Mouse (Mus musculus) left cerebral cortex, adult 18-20 months (tissue): Measurements from ENCODE around the gene Fbxl17. TPM values are rescaled to one million over a fixed set of nuclear protein-coding genes. Genes with fewer than 3 reads are reported as not detected.
A peak's percentile ranks its signal among the peaks of the same experiment; 100 is the strongest.

Experiments
- DNase-seq, 2 experiments: peaks; one replicate each; pipeline ENCODE4 v3.0.0; 2021 to 2022; ENCODE audit warnings: low spot score in 2 of 2, mixed read lengths in 1 of 2
- total RNA-seq, 2 experiments: library from RNA; stranded (reverse); gene quantifications; 2 replicates each; pipeline ENCODE4 v1.2.3; 2021

The Fbxl17 gene
- total RNA-seq, 2 experiments from 2014 or later = 58.2 to 62.9 TPM

DNA sequence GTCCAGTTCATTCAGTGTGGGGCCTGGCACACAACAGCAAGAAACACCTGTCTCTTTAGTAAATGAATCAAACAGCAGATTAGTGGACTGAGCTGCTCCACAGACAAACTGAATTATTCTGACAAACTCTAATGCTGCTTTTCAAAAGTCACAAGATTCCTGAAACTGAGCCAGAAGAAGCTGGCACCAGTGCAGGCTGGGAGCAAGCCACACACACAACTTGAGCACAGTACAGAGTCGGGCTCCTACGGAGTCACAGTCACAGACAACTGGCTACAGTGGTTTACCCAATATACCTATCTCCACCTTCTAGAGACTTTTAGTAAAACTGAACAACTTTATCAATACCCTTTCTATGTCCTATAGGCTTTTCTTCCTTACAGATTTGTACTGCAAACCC is 94.8 kb downstream of the Fbxl17 start:
- no peak for DNase-seq

DNA sequence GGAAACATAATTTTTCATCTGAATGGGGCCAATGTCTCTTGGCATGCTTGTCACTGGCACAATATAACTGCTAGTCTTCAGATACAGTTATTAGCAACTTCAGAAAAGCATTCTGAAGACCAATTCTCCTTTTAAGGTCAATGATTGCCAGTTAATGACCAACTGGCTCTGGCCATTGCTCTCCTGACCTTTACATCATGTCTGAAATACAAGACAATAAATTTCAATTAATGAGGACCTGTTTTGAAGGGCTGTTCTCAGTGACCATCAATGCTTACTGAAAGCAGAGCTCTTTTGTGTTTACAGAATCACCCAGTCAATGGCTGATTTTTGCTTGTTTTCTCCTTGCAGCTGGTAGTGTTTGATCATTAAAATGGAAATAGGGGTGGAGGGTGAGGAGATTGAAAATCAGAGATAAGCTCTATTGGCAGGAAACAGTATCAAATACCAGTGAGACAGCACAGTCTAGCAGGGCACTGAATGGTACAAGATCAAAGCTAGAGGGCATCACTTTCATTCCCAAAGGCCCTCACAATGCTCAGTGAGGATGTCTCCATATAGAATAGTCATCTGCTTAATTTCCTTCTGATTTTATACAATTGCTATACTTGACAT is 95.9 kb downstream of the Fbxl17 start:
- no peak for DNase-seq

DNA sequence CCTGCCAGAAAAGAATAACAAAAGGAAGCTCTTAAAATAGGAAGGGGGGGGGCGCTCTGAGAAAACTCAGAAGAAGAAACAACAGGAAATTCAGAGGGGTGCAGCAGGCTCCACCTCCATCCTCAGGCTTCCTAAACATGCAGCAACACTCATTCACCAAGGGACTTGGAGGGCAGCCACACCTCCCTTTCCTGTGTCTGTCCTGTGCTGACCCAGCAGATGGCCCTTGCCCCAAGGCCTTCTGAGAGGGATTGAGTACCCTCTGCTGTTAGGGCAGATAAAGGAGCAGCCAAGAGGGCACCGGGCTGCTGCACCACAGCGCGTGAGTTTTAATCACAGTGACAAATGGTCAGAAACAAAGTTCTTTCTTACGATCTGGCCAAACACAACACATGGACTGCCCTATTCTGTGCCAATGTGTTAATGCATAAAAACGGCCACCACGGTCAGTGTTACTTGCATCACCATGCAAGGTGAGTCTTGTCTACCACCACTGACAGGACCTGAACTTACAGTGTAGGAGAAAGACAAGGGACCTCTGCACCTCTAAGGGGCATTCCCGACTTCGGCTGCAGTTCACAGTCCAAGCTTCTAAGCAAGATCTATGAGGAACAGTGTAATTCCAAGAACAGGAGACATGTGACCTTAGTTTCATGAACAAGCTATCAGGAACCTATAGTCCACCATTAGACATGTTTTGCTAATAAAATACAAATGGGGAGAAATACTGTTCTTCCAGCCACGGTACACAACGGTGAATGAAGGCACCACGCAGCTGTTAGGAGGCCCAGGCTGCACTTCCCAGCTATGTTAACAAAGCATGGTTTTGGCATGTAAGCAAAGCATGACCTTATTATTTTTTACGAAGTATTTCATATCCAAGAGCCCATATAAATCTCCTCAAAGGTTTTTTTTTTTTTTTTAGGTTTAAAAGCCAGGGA is 96.8 kb downstream of the Fbxl17 start:
- no peak for DNase-seq

DNA sequence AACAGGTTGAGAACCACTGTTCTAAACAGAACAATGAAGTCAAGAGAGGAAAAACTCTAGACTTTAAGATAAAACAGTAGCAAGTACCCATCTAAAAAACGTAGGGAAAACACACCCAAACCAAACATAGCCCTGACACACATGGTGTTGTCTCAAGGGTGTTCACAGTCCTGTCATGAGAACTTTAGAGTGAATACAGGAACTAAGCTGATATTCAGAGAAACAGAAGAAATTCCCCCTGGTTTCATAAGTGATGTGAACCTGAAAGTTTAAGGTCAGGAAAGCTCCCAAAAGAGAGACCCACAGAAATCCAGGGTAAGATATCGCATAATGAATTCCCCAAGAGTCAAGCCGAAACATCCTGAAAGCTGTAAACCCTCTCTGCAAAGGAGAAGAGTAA is 97.6 kb downstream of the Fbxl17 start:
- no peak for DNase-seq

DNA sequence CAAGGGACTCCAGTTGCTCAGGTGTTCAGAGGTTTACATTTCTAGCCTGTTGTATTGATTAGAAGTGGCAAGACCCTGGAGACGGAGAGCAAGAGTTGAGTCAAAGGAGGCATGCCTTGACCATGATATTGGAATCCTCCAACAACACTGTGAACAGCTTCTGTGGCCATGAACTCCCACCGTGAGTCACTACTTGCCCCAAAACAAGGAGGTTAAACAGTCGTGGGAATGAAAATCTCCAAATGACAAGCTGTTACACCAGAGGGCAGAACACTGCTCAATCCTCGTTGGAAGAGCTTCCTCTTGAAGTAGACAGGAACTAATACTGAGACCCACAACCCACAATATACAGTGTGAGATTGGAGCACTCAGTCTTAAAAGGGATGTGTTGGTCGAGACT is 99.2 kb downstream of the Fbxl17 start:
- no peak for DNase-seq

DNA sequence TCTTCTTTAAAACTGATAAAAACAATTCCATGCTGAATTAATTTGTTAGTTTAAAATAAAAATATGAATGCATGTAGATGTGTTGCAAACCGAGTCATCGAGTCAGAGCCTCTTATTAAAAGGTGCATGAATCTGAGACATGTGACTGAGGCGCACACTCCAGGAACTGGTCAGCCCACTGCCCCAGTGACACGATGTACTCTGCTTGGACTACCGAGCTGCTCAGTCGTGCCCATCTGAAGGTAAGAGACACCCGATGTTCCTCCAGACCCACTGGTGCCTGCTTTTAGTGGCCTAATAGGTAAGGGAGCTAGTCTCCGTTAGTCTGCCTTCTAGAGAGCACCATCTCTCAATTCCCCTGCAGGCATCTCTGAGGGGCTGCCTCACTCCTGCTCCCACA is 100.0 kb downstream of the Fbxl17 start:
- no peak for DNase-seq

DNA sequence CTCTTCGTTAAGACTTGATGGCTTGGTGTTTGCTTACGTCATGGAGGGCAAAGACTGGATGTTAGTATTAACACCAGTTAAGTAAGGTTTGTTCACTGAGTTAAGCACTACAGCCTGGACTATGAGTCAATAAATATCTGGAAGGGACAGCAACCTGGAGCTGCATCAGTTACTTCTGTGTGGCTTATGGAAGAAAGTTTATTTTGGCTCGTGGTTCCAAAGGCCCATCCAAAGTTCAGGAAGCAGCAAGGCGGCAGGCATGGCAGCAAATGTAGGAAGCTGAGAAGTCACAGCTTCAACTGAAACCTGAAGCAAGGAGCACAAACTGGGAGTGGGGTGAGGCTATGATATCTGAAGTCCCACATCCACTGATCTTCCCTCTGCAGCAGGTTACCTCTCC is 108.3 kb downstream of the Fbxl17 start:
- no peak for DNase-seq

DNA sequence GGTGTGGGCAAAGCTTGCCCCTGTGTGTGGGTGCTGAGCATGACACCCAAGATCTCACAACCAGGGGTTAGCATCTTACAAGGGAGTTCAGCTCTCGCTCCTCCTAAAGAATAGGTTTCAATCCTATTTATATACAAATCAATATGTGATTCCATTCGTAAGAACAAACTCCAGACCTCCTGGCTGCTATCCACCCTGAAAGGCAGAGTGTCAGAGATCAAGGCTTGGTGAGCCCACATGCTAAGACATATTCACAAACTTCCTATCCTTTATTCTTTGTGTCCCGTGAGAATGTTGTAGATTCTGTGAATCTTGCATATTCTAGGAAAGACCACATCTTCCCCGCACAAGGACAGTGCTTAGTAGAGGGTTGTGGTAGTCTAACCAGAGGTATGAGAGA is 108.9 kb downstream of the Fbxl17 start:
- DNase-seq = no peak

DNA sequence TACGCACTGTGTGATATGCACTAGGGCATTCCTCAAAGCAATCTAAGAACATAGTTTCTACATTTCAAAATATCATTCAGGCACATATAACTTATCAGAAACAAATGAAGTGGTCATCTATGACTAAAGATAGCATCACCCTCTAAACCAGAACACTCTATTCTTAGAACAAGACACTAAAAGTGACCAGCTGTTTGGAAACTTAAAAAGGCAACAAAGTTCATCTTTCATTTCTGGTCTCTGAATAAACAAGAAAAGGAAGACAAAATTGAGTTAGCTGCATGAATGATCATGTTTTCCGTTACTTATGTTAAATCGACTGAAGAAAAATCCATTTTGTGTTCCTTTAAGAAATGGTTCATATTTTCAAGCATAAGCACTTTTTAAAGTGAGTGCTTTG is 128.8 kb downstream of the Fbxl17 start:
- no peak for DNase-seq

DNA sequence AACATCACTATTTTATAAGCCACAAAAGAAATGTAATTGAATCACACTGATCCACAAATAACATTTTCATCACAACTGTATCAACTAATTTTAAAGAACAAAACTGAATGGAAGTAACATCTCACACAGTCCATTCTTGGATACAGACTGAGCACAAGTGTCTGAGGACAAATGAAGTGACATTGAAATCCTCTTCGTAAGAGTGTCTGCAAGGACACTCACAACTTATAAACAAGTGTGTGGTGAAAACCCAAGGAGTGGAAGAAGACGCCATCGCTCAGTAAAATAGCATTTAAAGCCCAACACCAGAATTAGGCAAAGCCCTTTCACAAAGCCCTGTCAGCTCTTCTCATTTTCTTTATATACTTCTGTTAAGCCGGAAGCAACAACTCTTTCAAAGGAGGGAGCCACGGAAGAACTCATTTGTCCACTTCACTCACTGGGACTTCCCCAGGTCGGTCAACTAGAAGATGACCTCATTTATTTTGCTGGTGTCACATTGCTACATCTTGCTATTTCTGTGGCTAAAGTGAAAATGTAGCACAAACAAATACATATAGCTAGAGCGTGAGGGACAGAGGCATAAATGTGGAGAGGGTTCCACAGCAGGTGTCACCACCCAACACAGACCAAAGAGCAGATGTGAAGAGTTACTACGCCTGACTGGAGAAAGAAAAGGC is 130.0 kb downstream of the Fbxl17 start:
- DNase-seq = no peak

DNA sequence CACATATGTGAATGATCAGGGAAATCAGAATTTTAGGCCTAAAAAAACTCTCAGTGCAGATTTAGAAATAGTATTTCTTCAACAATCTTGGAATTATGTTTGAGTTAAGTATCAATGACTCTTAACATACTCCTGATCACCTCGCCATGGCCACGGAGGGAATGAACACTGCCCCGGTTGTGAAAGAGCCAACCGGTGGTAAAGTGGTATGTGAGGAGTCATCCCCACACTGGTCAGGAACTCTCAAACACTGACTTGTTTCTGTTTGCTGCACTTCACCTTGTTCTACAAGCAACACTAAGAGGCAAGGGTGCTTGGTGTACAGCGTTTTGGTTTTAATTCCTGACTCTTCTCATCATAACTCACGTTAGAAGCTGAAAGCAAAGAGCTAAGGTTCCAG is 132.3 kb downstream of the Fbxl17 start:
- no peak for DNase-seq

DNA sequence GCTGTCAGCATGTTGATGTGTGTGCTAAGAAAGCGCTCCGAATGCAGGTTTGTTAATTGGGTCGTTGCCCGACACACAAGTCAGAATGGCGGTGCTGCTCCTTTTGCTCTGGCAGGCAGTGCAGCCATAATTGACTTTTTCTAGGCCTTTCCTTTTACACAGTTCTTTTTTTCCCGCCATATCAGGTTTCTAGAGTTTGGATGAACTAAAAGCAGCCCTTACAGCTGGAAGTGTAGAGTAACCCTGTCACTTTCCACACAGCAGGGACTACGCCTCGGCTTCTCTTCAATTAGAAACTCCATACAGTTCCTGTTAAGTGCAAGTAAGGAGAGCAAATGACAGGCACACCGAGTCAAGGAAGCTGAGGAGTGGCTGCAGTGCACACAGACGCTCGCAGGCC is 133.8 kb downstream of the Fbxl17 start:
- DNase-seq = peak in 1 of 2 experiments; percentile 8

DNA sequence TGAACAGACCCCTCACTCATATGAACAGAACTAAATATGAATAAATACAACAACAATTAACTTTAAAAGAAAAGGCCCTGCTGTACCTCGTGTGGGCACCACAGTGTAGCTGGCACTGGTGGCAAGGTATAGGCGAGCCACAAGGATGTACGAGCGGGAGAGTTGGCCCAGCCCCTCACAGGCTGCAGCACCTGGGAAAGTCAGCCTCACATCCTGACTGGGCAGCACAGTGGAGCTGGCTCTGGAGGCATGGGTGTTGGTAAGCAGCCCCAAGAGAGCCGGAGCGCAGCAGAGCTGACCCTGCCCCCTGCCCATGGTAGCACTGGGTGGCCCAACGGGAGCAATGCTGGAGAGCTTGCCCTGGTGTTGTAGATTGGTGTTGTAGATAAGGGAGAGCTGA is 135.2 kb downstream of the Fbxl17 start:
- no peak for DNase-seq

DNA sequence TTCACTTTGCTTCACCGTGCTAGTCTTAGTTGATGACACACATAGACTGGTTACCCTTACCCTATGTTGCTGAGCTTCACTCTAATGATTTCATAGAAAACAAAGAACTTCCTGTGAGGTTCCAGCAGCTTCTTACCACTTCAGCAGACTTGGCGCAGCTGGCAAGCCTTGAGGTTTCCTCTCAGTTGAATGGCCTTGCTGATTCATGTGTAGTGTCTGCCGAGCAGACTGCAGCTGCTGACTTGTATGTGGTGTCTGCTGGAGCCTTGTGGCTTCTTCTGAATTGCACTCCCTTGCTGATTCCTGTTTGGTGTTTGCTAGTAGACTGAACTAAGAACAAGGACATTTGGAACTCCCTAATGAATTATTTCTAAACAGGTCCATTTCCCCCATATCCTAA is 137.6 kb downstream of the Fbxl17 start:
- no peak for DNase-seq

DNA sequence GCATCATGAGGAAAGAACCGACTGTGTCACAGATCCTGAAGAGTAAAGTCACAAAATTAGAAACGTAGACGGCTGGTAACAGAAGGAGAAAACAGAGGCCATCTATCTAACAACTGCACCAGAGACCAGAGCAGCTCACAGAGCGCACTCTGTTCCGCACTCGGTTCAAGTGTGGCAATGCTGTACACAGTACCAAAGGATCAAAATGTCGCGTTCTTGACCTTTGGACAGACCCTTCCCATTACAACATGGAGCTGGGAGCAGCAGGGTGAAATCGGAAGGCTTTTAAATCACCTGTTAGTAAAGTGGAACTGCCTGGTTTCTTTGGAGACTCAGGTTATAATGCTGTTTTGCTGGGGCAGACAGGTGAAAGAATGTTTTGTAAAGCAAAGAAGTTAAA is 138.1 kb downstream of the Fbxl17 start:
- no peak for DNase-seq

DNA sequence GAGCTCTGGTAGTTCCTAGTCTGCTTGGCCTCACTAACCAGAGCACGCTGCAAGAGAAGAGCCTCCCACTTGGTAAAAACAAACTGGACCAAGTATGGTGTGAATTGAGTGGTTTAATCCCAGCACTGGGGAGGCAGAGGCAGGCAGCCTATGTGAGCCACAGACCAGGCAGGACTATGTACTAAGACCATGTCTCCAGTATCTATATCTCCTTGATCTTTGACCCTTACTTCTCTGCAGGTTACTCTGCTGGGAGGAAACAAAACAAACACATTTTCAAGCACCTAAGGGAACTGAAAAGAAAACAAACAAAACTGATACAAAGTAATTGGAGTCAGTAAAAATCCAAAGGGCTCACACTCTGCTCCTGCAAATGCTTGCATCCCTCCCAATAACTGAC is 141.0 kb downstream of the Fbxl17 start:
- no peak for DNase-seq

DNA sequence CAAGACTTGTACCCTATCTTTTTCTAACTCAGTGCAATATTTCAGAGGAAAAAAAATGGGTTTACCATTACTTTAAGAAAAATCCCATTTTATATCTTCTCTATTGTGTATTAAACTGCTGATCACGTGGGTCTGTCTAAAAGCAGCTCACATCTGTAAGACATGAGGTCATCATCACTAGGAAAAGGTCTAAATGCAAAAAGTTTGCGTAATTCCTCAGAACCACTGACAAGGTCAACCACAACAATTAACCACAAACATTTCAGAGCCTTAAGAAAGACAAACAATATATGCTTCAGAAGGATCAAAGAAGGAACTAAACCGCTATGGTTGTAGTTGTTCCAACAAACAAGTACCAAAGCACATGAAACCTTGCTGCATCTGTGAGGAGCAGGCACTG is 143.6 kb downstream of the Fbxl17 start:
- no peak for DNase-seq

DNA sequence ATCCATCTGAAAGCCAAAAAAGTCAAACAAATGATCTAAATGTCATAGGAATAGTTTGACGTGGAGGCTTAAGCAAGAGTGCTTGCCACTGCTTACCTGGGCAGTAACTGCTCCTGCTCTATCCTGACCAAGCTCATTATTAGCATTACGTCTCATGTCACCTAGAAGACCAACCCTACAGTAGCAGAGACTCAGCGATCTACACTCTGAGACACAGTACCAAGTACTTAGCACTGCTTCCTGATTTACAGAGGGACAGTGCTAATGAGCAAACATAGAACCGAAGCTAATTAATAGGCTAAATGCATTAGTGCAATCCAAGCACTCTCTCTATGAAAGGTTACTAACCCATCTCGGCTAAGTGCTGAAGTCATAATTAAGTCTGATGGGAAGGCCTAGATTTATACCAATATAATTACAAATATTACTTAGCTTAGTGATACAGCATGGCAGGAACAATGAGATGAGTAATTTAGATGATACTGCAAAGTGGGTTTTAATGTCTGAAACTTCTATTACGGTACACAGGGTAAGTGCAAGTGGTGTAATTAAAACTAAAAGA is 147.1 kb downstream of the Fbxl17 start:
- no peak for DNase-seq

DNA sequence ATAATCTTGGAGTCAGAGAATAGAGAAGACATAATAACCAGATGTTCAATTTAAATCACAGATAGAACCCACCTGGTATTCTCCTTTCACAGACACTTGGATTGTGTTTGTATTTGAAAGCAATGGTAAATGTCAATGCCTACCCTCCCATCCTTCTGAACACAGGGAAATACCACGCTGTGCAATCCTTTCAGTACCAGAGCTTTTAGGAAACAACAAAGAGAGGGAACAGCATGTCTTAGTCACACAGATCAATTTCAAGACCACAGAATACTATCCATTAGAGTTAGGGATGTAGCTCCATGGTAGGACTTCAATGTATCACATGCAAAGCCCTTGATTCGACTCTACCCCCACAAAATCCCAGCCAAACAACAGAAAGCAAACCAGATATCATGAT is 148.1 kb downstream of the Fbxl17 start:
- DNase-seq = no peak

DNA sequence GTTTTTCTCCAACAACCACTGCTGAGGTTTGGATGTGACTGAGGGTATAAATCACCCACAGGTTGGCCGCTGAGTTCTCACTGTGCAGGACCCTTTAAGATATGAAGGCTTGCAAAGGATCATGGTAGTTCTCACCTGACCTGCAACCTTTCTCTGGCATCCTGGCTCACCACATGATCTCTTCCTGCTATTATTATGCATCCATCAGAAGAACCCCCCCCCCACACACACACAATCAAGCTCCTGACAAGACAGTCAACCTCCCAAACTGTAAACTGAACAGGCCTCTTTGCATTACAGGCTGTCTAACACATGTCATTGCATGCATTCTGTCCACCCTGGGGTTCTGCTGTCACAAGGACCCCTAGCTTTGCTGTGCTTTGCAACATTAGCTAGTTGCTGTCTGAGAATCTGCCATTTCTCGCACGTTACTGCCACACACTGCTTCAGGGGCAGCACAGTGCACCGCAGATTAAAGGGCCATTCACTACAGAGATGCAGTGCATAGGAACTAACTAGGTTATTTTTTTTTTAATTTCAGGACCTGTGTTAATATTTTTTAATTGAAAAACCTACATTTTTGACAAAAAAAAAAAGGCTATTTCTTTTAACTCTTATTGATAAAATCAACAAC is 148.8 kb downstream of the Fbxl17 start:
- DNase-seq = no peak

DNA sequence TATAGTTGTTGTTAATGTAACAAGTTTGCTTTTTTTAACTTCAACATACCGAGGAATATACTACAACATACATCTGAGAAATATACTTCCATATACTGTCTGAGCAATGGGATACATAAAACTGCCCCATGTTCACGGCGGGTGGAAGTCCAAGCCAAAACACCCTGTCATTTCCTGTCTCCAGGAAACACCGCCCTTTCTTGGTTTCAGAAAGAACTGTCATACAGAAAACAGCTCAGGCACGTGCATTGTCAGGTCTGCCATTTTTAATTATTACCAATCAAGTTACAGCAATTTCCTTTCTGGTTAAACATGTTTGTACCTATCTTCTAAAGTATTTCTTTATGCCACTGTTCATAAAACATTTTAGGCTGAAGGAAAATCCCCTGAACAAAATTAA is 155.7 kb downstream of the Fbxl17 start:
- no peak for DNase-seq
